Mouse (Mus musculus) C2C12 (cell line): ENCODE results near the gene Nrxn3. TPM values are rescaled to one million over a fixed set of nuclear protein-coding genes. Genes with fewer than 3 reads are reported as not detected.

Experiments used
- H3K27me3 ChIP-seq: one replicate; pipeline ENCODE4 v1.6.1; 2011; ENCODE audit not compliant: control insufficient read depth, insufficient read depth, insufficient read length
- H3K36me3 ChIP-seq: one replicate; pipeline ENCODE4 v1.6.1; 2011; ENCODE audit not compliant: control insufficient read depth, insufficient read depth
- H3K4me3 ChIP-seq: one replicate; pipeline ENCODE4 v1.5.1; 2011; ENCODE audit warnings: mild to moderate bottlenecking, control low read depth; ENCODE audit not compliant: poor library complexity, insufficient read depth, severe bottlenecking
- H3K79me2 ChIP-seq: one replicate; pipeline ENCODE4 v1.6.1; 2011; ENCODE audit not compliant: control insufficient read depth, insufficient read depth
- H3K79me3 ChIP-seq: one replicate; pipeline ENCODE4 v1.6.1; 2011; ENCODE audit warnings: low read depth, control low read depth
- H3ac ChIP-seq: one replicate; pipeline ENCODE3; 2011; ENCODE audit warnings: low read depth; ENCODE audit not compliant: control insufficient read depth, insufficient read length
- CEBPB ChIP-seq: IDR thresholded peaks from one replicate; pipeline ENCODE4 v1.6.1; 2011; ENCODE audit warnings: low read depth, mild to moderate bottlenecking, control low read depth, moderate library complexity
- CTCF ChIP-seq: IDR thresholded peaks from one replicate; pipeline ENCODE4 v1.5.1; 2011; ENCODE audit not compliant: control insufficient read depth, insufficient read depth, insufficient read length
- FOSL1 ChIP-seq: IDR thresholded peaks from one replicate; pipeline ENCODE4 v1.8.0; 2011; ENCODE audit warnings: mild to moderate bottlenecking, low read length; ENCODE audit not compliant: poor library complexity, insufficient read depth, severe bottlenecking
- MAX ChIP-seq: IDR thresholded peaks from one replicate; pipeline ENCODE4 v1.6.1; 2011; ENCODE audit warnings: mild to moderate bottlenecking, control low read depth
- MYOD1 ChIP-seq: IDR thresholded peaks from one replicate; pipeline ENCODE4 v1.6.1; 2011; ENCODE audit warnings: low read depth; ENCODE audit not compliant: control insufficient read depth, insufficient read length
- MYOG ChIP-seq: IDR thresholded peaks from one replicate; pipeline ENCODE4 v1.6.1; 2011; ENCODE audit not compliant: control insufficient read depth, insufficient read length; ENCODE audit errors: extremely low read depth
- USF1 ChIP-seq: IDR thresholded peaks from one replicate; pipeline ENCODE4 v1.6.1; 2011; ENCODE audit warnings: low read depth, mild to moderate bottlenecking, control low read depth, moderate library complexity
- polyA plus RNA-seq: library from polyadenylated mRNA; unstranded; fragments of >200 nt; fragmentation: generic; extraction: Trizol; gene quantifications from one replicate; pipeline ENCODE4 v1.2.1, GENCODE M21; 2012; ENCODE audit warnings: missing spikeins

Nrxn3 gene
- polyA plus RNA-seq, 1 experiment, result 0.01 TPM

DNA sequence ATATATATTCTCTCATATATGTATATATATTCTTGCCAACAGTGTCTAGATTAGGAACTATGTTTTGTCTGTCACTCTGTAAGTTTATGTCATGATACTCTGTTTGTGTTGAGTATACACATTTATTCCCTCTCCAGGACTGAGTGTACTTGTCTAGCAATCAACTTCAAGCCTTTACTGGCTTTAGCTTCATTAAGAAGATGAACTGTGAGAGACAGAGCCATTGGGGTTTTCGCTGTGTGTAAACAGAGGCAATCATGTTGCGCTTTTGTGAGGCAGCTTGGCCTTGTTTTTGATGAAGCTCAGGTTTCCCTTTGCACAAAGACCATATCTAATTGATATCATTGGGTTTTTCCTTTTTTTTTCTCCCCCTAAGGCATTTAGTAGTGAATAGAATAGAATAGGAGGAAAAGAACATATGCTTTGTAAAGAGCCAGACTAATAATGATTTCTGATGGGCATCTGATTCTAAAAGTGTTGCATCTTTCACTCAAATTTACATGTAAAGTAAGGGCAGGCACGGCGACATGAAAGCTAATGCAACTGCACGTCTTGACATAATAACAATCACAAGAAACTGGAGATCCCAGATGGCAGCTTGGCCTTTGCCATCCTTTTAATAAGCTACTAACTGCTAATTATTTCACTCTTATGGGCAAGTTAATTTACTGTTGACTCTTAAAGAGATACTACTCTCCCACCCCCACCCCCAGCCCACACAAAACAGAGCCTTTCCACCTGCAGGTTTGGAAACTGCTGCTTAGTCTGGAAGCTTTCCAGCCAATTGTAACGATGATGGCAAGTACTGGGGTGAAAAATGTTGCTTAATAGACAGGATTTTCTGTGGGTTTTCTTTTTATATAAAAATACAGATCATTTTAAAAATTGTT, 137.0 kb downstream of the Nrxn3 start:
- TF ChIP-seq CTCF (no peak), CEBPB (no peak), MYOD1 (no peak), USF1 (no peak), MAX (no peak), FOSL1 (no peak)
- Histone ChIP-seq H3K27me3 (no peaks in the 10 kb centered on the region), H3K79me2 (no peaks in the 10 kb centered on the region), H3K4me3 (no peak overlapping the region), H3K79me3 (no peaks in the 10 kb centered on the region), H3ac (no peak overlapping the region), H3K36me3 (no peaks in the 10 kb centered on the region)

DNA sequence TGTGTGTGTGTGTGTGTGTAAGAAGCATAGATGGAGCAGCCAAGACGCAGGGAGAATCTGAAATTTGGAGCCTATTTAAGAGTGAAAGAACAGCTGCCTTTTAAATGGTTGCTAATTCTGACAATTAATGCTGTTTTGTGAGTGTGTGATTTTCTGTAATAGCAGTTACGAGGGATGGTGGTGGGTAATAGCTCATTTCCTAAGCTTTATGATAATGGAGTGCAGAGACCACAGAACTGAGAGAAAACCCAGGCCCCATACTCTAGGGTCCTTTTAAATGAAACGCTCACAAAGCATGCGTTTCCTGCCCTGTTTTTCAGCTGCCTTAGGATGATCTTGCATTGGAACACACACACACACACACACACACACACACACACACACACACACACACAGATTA, 137.7 kb downstream of the Nrxn3 start:
- H3K36me3 ChIP-seq, result no peaks in the 10 kb centered on the region
- H3K4me3 ChIP-seq, result no peak overlapping the region
- H3K79me3 ChIP-seq, result no peaks in the 10 kb centered on the region
- no peaks in the 10 kb centered on the region for H3K27me3 ChIP-seq
- TF ChIP-seq FOSL1 (no peak), MYOD1 (no peak), CTCF (no peak), MAX (no peak), CEBPB (no peak)
- no peaks in the 10 kb centered on the region for H3K79me2 ChIP-seq
- H3ac ChIP-seq, result no peak overlapping the region

DNA sequence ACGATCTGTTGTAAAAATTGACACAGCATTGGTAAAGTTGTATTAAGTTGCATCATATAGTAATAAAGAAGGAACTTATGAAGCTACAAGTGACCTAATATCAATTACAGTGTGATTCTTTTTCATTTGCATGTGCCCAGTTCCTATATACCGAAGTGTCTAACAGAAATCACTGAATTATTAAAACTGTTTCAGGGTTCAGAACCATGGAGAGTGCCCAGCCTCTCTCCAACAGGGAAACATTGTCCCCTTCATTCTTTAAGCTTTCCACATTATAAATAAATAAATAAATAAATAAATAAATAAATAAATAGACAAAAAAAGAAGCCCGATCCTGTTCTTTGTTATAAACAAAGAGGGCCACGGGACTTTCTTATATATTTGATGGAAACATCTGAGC, 140.4 kb downstream of the Nrxn3 start:
- H3K27me3 ChIP-seq, result no peaks in the 10 kb centered on the region
- no peaks in the 10 kb centered on the region for H3K36me3 ChIP-seq
- no peak for TF ChIP-seq USF1
- no peak for TF ChIP-seq MYOG
- no peak for TF ChIP-seq CTCF
- no peak for TF ChIP-seq CEBPB
- TF ChIP-seq FOSL1, result no peak
- no peak for TF ChIP-seq MAX
- TF ChIP-seq MYOD1, result no peak
- H3K79me2 ChIP-seq, result no peaks in the 10 kb centered on the region
- no peak overlapping the region for H3ac ChIP-seq
- no peaks in the 10 kb centered on the region for H3K79me3 ChIP-seq
- H3K4me3 ChIP-seq, result no peak overlapping the region

DNA sequence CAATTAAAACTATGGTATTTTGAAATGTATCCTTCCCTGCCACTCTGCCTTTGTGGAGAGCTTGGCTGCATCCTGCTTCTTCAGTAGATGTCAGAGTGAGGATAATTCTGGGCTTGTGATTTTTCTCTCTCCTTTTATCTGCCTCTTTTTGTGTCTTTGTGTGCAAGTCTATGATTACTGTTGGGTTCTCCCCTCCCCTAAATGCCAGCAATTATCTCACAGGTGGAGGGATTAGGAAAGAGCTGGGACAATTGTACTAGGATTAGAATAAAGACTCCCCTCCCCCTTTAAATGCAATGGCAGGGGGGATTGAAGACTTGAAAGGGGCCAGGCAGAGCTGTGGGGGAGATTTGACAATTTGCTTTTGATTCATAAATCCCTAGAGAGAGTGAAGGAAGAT, 145.6 kb downstream of the Nrxn3 start:
- no peaks in the 10 kb centered on the region for H3K36me3 ChIP-seq
- no peaks in the 10 kb centered on the region for H3K79me3 ChIP-seq
- TF ChIP-seq FOSL1, result no peak
- TF ChIP-seq MYOG, result no peak
- TF ChIP-seq MAX, result no peak
- no peak for TF ChIP-seq CEBPB
- TF ChIP-seq MYOD1, result no peak
- TF ChIP-seq CTCF, result no peak
- TF ChIP-seq USF1, result no peak
- no peaks in the 10 kb centered on the region for H3K79me2 ChIP-seq
- H3K27me3 ChIP-seq, result no peaks in the 10 kb centered on the region
- no peak overlapping the region for H3ac ChIP-seq
- H3K4me3 ChIP-seq, result no peak overlapping the region

DNA sequence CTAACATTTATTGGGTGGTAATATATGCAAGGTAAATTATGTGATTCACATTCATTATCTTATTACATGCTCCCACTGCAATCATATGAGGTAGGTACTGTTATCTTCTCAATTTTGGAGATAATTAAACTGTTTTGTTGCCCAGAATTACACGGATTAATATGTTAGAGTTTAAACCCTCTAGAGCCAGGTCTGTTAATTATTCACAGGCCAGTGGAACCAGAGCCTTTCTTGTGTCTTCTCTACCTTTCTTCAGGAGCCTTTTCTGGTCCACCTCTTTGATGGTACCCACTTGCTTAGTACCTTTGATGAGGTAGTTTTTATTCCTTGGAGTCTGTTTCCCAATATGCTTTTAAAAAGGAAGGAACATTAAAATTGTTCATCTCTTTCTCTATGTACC, 174.7 kb downstream of the Nrxn3 start:
- Histone ChIP-seq H3K27me3 (no peaks in the 10 kb centered on the region), H3K4me3 (no peak overlapping the region), H3K79me3 (no peaks in the 10 kb centered on the region), H3K36me3 (no peaks in the 10 kb centered on the region), H3ac (no peak overlapping the region), H3K79me2 (no peaks in the 10 kb centered on the region)
- no peak for TF ChIP-seq MYOD1
- TF ChIP-seq USF1, result no peak
- no peak for TF ChIP-seq CTCF
- TF ChIP-seq MAX, result no peak
- TF ChIP-seq MYOG, result no peak
- TF ChIP-seq CEBPB, result no peak
- TF ChIP-seq FOSL1, result no peak
